Mouse (Mus musculus) right cerebral cortex, postnatal 14 days (tissue): ENCODE data around the gene Gm16506.
"Not testable (repeated sequence)": the region's sequence is repeated elsewhere in the genome, so short reads cannot be mapped to it uniquely, and the experiment has no call there.

Experiments
- DNase-seq: peaks from one replicate; pipeline ENCODE4 v3.0.0; 2022

The Gm16506 gene

DNA sequence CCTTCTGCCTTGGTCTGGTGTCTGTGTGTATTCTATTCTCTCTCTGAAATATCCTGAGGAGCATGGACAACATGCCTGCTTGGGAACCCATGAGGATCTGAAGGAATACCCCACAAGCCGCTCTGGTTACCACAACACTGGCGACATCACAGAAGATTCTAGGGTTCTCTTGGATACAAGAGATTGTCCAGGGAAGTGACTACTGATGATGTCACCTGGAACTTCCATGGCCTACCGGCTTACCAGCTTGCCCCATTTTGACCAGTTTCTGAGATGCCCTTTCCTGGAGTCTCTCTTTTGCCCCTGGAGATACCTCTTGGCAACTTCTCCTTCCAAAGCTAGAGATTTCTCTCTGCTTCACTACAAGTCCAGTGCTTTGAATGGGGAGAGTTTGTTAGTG lies at the start of gene Gm16506:
TSS of gene Gm16506 (minus strand) at position 101 of the 400 bp plus-strand sequence.
- not testable (repeated sequence) for DNase-seq

DNA sequence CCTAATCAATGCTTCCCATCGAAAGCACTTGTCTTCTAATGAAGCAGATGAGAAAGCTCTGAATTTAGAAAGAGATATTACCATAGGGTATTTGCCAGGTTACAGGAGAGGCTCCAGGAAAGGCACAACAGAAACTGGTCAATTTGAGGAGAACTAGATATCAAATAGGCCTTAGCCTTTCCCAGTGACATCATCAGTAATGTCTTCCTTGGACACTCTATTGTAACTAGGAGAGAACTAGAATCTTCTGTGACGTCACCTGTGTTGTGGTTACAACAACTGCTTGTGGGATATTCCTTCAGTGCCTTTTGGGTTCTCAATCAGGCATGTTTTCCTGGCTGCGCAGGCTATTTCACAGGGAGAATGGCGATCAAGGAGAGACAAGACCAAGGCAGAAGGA lies 20.3 kb upstream of the Gm16506 start, which contains the start of gene Gm6526:
TSS of gene Gm6526 (plus strand) at position 301 of the 400 bp plus-strand sequence.
- DNase-seq, result not testable (repeated sequence)

DNA sequence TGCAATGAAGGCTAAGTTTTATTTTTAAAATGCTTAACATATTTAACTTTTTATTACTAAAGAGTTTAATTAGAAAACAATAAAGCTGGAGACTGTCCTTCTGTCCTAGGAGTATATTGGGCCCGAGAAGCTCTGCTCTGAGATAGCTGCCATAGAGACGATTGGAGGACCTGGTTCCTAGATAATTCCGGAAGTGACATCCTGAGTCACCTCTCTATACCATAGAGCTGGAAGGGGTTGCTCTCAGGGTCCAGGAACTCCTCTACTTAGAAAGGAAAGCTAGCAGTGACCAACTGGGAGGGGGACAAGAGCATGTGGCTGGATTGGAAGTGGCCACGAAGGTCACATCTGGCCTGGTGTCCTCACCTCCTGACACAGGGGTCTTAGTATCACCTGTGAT lies 29.7 kb downstream of the Gm16506 start, which contains the start of gene Gm7324:
TSS of gene Gm7324 (plus strand) at position 208 of the 400 bp plus-strand sequence.
- not testable (repeated sequence) for DNase-seq

DNA sequence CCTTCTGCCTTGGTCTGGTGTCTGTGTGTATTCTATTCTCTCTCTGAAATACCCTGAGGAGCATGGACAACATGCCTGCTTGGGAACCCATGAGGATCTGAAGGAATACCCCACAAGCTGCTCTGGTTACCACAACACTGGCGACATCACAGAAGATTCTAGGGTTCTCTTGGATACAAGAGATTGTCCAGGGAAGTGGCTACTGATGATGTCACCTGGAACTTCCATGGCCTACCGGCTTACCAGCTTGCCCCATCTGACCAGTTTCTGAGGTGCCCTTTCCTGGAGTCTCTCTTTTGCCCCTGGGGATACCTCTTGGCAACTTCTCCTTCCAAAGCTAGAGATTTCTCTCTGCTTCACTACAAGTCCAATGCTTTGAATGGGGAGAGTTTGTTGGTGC lies 50.2 kb downstream of the Gm16506 start, which contains the start of gene Gm8165:
TSS of gene Gm8165 (minus strand) at position 101 of the 400 bp plus-strand sequence.
- not testable (repeated sequence) for DNase-seq
